Mouse (Mus musculus) left cerebral cortex, adult 18-20 months (tissue): ENCODE results near the gene Il2rb. TPM values are rescaled to one million over a fixed set of nuclear protein-coding genes. Genes with fewer than 3 reads are reported as not detected.

ENCODE experiments used
- total RNA-seq, 2 experiments: library from RNA; stranded (reverse); gene quantifications; 2 replicates each; pipeline ENCODE4 v1.2.3; 2021

The Il2rb gene
- total RNA-seq, 2 experiments from 2014 or later: 0.28 TPM; not detected in 1

Other genes starting within 250 kb of the Il2rb start
- under 1 TPM; 0.66 to 0.72 TPM for gene Csf2rb2, start 189.6 kb downstream of the Il2rb start, total RNA-seq
- gene Csf2rb, start 169.5 kb downstream of the Il2rb start, total RNA-seq: under 1 TPM; 0.66 to 1.00 TPM
- not detected for gene Tex33, start 99.4 kb downstream of the Il2rb start, total RNA-seq
- gene Tst, start 89.4 kb downstream of the Il2rb start, total RNA-seq: 10 to 100 TPM; 31.6 to 33.8 TPM
- 10 to 100 TPM; 28.4 to 33.0 TPM for gene Mpst, start 88.9 kb downstream of the Il2rb start, total RNA-seq
- 100 to 1,000 TPM; 313 to 338 TPM for gene Kctd17, start 66.7 kb downstream of the Il2rb start, total RNA-seq
- 1 to 10 TPM in 1 of 2 experiments, under 1 TPM in 1; 0.23 to 1.4 TPM for gene Tmprss6, start 26.6 kb downstream of the Il2rb start, total RNA-seq
- gene C1qtnf6, start 36.1 kb upstream of the Il2rb start, total RNA-seq: 1 to 10 TPM in 1 of 2 experiments, under 1 TPM in 1; 0.84 to 1.3 TPM
- gene Sstr3, start 49.4 kb upstream of the Il2rb start, total RNA-seq: 10 to 100 TPM; 22.1 to 25.2 TPM
- 1 to 10 TPM; 2.9 to 4.6 TPM for gene Rac2, start 77.5 kb upstream of the Il2rb start, total RNA-seq
- gene Cyth4, start 101.8 kb upstream of the Il2rb start, total RNA-seq: 10 to 100 TPM; 10.1 to 10.4 TPM
- 100 to 1,000 TPM; 165 to 168 TPM for gene Elfn2, start 223.5 kb upstream of the Il2rb start, total RNA-seq